Mouse (Mus musculus) hematopoietic multipotent progenitor cell, adult 10-12 weeks (in vitro differentiated cells): ENCODE measurements around the gene Pgk2. TPM values are rescaled to one million over a fixed set of nuclear protein-coding genes. Genes with fewer than 3 reads are reported as not detected.

Source experiments
- polyA plus RNA-seq: library from polyadenylated mRNA; stranded (reverse); fragments of >175 nt; gene quantifications from 2 replicates; pipeline ENCODE4 v1.2.3, GENCODE M21; 2012; ENCODE audit warnings: low replicate concordance

Gene Pgk2
- polyA plus RNA-seq, result not detected in 2 replicates

DNA sequence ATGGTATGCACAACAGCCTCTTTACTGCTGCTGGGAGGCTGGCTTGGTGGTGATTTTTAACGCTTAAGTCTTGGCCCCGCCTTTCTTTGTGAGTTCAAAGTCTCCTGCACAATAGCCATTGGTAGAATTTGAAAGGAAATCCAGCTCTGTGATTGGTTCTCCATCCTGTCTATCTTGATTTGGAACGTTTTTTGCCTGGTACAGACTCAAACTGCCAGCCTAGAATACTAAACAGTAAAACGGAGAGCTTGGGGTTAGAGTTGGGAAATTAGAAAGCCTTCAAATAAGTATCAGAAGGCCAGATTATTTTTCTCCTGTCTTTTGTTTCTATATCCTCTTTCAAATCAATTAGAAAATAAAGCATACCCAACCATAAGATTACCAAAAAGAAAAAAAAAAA lies at the start of gene Pgk2:
Gene Pgk2, minus strand, starts transcription at position 101 of the 400 bp plus-strand sequence.

DNA sequence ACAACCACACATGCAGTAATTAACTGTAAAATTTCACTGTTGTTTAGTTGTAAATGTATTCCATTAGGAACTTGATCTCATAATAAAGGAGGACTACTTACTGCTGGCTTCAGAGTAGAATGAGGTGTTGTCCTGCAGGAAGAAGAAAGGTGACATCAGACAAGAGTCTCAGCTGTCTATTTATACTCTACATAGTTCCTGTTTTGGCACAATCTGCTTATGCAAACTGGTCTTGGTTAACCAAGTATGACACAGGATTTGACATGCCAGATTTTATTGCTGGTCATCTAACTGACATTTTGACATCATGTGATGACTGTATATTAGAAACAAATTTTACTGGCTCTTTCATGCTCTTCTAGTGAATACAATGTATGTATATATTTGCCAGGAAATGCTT lies 33.7 kb upstream of the Pgk2 start, which contains the start of gene Crisp3:
Gene Crisp3, minus strand, starts transcription at position 154 of the 400 bp plus-strand sequence.

Other genes with a start within 250 kb of the Pgk2 start
- gene AC192777.2, start 113.2 kb downstream of the Pgk2 start, polyA plus RNA-seq, result not detected in 2 replicates
- 0.40 and 0.77 TPM in 2 replicates for gene Crisp3, start 33.6 kb upstream of the Pgk2 start, polyA plus RNA-seq
- gene Crisp1, start 110.6 kb upstream of the Pgk2 start, polyA plus RNA-seq, result not detected in 2 replicates